Mouse (Mus musculus): ENCODE measurements around the gene Sorcs2.

DNA sequence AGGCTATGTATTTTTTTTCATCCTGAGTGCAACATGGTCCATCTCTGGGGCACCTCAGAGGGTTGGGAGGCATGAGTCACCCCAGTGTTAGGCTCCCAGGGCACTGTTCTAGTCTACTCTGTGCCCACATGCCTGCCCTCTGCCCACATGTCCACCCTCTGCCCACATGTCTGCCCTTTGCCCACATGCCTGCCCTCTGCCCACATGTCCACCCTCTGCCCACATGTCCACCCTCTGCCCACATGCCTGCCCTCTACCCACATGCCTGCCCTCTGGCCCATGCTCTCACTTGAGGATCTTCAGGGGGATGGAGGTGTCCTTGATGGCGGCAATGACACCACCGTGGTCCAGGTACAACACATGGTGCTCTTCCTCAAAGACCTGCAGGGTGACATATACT, 354.8 kb downstream of the Sorcs2 start:
- TF ChIP-seq POLR2A (IDR thresholded peaks at IDR 0.05; ENCODE audit: borderline replicate concordance, control insufficient read depth, low read depth, low read length) (no peak), CTCF (IDR thresholded peaks at IDR 0.05; ENCODE audit: control insufficient read depth, insufficient read depth, low read length) (no peak)
